Mouse (Mus musculus): Measurements from ENCODE around the gene Gm20458.

GRCm38 (mm10) chr2:164523301-164523773, 62.6 kb downstream of the Gm20458 start:
- no peak for TF ChIP-seq CTCF (IDR thresholded peaks at IDR 0.05; ENCODE audit: low read depth, low read length)
- TF ChIP-seq POLR2A (IDR thresholded peaks at IDR 0.05; ENCODE audit: borderline replicate concordance, low read depth, low read length): no peak
